Mouse (Mus musculus) C2C12 (cell line): ENCODE data around the gene Josd2. TPM values are rescaled to one million over a fixed set of nuclear protein-coding genes. Genes with fewer than 3 reads are reported as not detected.

Source experiments
- H3K27me3 ChIP-seq: one replicate; pipeline ENCODE4 v1.6.1; 2011; ENCODE audit not compliant: control insufficient read depth, insufficient read depth, insufficient read length
- H3K36me3 ChIP-seq: one replicate; pipeline ENCODE4 v1.6.1; 2011; ENCODE audit not compliant: control insufficient read depth, insufficient read depth
- H3K4me3 ChIP-seq: one replicate; pipeline ENCODE4 v1.5.1; 2011; ENCODE audit warnings: mild to moderate bottlenecking, control low read depth; ENCODE audit not compliant: poor library complexity, insufficient read depth, severe bottlenecking
- H3K79me2 ChIP-seq: one replicate; pipeline ENCODE4 v1.6.1; 2011; ENCODE audit not compliant: control insufficient read depth, insufficient read depth
- H3K79me3 ChIP-seq: one replicate; pipeline ENCODE4 v1.6.1; 2011; ENCODE audit warnings: low read depth, control low read depth
- H3ac ChIP-seq: one replicate; pipeline ENCODE3; 2011; ENCODE audit warnings: low read depth; ENCODE audit not compliant: control insufficient read depth, insufficient read length
- CEBPB ChIP-seq: IDR thresholded peaks from one replicate; pipeline ENCODE4 v1.6.1; 2011; ENCODE audit warnings: low read depth, mild to moderate bottlenecking, control low read depth, moderate library complexity
- CTCF ChIP-seq: IDR thresholded peaks from one replicate; pipeline ENCODE4 v1.5.1; 2011; ENCODE audit not compliant: control insufficient read depth, insufficient read depth, insufficient read length
- FOSL1 ChIP-seq: IDR thresholded peaks from one replicate; pipeline ENCODE4 v1.8.0; 2011; ENCODE audit warnings: mild to moderate bottlenecking, low read length; ENCODE audit not compliant: poor library complexity, insufficient read depth, severe bottlenecking
- MAX ChIP-seq: IDR thresholded peaks from one replicate; pipeline ENCODE4 v1.6.1; 2011; ENCODE audit warnings: mild to moderate bottlenecking, control low read depth
- MYOD1 ChIP-seq: IDR thresholded peaks from one replicate; pipeline ENCODE4 v1.6.1; 2011; ENCODE audit warnings: low read depth; ENCODE audit not compliant: control insufficient read depth, insufficient read length
- MYOG ChIP-seq: IDR thresholded peaks from one replicate; pipeline ENCODE4 v1.6.1; 2011; ENCODE audit not compliant: control insufficient read depth, insufficient read length; ENCODE audit errors: extremely low read depth
- USF1 ChIP-seq: IDR thresholded peaks from one replicate; pipeline ENCODE4 v1.6.1; 2011; ENCODE audit warnings: low read depth, mild to moderate bottlenecking, control low read depth, moderate library complexity
- long read RNA-seq, 2 experiments: library from polyadenylated mRNA; unstranded; transcript quantifications; one replicate each; pipeline ENCODE4 v2.0.0; 2019 to 2020
- polyA plus RNA-seq: library from polyadenylated mRNA; unstranded; fragments of >200 nt; fragmentation: generic; extraction: Trizol; gene quantifications from one replicate; pipeline ENCODE4 v1.2.1, GENCODE M21; 2012; ENCODE audit warnings: missing spikeins

The Josd2 gene
- 77.5 TPM for polyA plus RNA-seq
- long read RNA-seq, experiment 1, transcript Josd2-204 (5 exons, 864 nt) = major isoform, 14 of 41 reads
- long read RNA-seq, experiment 1, partial matches to known transcripts = 10 of 41 reads
- long read RNA-seq, experiment 1, other reads (novel, unspliced or antisense) = 13 of 41 reads
- long read RNA-seq, experiment 2, transcript Josd2-204 (5 exons, 864 nt) = major isoform, 6 of 17 reads
- long read RNA-seq, experiment 2, partial matches to known transcripts = 0 of 17 reads
- long read RNA-seq, experiment 2, other reads (novel, unspliced or antisense) = 8 of 17 reads

DNA sequence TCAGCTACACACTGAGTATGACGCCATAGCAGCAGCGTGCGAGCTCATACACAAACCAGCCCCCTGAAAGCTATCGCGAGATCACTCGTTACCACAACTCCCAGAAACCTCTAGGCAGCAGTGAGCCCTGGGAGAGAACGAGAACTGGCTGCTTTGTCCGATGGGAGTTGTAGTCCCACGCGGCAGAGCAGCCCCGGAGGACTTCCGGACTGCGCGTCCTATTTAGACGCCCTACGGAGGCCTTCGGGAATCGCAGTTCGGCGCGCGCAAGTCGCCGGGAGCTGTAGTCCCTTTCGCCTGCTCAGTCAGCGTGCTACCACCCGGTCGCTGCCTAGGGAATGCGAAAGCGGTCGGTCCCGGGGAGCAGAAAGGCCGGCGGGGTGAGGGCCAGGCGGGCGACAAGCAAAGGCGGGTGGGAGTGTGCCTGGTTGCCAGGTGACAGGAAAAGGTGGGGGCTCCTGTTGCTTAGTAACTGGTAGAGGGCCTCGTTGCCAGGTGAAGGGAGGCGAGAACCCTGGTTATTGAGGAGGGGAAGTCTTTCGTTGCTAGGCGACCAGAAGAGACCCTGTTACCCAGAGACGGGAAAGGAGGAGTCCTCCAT, at the start of gene Josd2:
Gene Josd2 (plus strand): TSS at position 170 of the 601 bp plus-strand sequence.
- TF ChIP-seq MAX (peak; percentile 74), MYOG (no peak), MYOD1 (no peak), CEBPB (no peak), FOSL1 (no peak), USF1 (no peak)

GRCm38 (mm10) chr7:44427666-44428065, 40.1 kb upstream of the Josd2 start:
- TF ChIP-seq FOSL1 (no peak), MAX (no peak), MYOG (no peak), CEBPB (no peak)
- Histone ChIP-seq H3K36me3 (no peaks in the 10 kb centered on the region), H3K79me3 (no peaks in the 10 kb centered on the region), H3K4me3 (no peak overlapping the region), H3K79me2 (no peaks in the 10 kb centered on the region), H3K27me3 (peaks cover 60% of the 10 kb centered on the region), H3ac (no peak overlapping the region)

More for the DNA sequence above, at the start of gene Josd2:
- Histone ChIP-seq H3K4me3 (peak within 1 kb of the TSS; percentile 63), H3K36me3 (no peaks in the 10 kb centered on the region), H3K79me3 (no peaks in the 10 kb centered on the region), H3ac (peak within 1 kb of the TSS; percentile 73), H3K27me3 (peaks cover 18% of the 10 kb centered on the region), H3K79me2 (no peaks in the 10 kb centered on the region)

DNA sequence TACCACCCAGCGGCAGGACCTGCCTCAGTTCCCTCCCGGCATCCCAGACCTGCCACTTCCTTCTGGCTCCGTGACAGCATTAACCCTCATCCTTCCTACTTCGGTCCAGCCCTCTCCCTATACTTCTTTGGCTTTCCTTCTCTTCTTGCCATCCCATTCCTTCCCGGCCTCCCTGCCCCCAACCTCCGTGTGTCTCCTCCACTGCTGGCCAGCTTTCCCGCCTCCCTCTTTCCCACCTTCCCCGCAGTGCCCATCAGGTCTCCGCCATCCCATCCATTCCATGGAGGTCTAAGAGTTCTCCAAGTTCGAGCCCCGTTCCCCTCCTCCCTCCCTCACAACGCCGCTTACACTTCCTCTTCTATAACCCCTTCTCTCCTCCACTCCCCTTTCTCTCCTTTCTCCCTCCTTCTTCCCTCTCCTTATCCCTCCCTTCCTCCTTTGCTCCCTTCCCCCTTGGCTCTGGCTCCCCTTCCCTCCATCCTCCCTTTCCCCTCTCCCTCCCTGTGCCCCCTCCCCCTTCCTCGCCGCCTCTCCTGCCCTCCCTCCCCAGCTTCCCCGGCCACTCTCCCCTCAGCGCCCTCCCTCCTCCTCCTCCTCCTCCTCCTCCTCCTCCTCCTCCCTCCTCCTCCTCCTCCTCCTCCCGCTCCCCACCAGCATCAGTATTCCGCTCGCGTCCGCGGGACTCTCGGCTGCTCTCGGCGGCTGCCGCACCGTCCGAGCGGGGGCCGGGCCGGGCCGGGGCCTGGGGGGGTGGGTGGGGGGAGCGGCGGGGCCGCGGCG, 39.4 kb upstream of the Josd2 start:
- no peaks in the 10 kb centered on the region for H3K79me2 ChIP-seq
- H3ac ChIP-seq = no peak overlapping the region
- no peak overlapping the region for H3K4me3 ChIP-seq
- no peaks in the 10 kb centered on the region for H3K79me3 ChIP-seq
- TF ChIP-seq FOSL1 (no peak), MAX (no peak), MYOD1 (no peak), CTCF (no peak), MYOG (no peak), CEBPB (no peak)
- peaks cover 55% of the 10 kb centered on the region for H3K27me3 ChIP-seq
- no peaks in the 10 kb centered on the region for H3K36me3 ChIP-seq

DNA sequence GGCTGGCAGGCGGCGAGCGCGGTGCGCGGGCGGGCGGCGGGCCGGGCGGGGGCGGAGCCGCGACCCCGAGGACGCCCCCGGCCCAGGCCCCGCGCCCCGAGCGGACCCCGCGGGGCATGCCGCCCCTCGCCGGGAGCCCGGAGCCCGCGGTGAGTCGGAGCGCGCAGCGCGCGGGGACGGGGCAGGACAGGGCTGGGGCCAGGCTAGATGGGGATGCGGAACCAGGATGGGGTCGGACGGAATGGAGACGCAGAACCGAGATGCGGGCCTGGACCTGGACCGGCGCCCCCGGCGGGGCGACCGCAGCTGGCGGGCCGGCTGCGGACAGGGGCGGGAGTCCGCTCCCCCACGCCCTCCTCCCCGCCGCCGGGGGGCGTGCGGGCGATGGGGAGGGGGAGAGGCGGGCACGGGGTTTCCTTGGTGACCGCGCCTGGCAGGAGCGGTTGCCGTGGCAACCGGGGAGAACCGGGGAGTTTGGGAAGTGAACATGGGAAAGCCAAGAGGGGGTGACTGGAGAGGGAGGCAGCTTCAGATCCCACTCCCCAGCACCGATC, 38.7 kb upstream of the Josd2 start, which contains the start of gene Lrrc4b:
Gene Lrrc4b (plus strand): TSS at position 51 of the 554 bp plus-strand sequence.
- Histone ChIP-seq H3K79me2 (no peaks in the 10 kb centered on the region), H3K4me3 (no peak within 1 kb of the TSS), H3ac (no peak within 1 kb of the TSS), H3K36me3 (no peaks in the 10 kb centered on the region), H3K79me3 (no peaks in the 10 kb centered on the region), H3K27me3 (peaks cover 55% of the 10 kb centered on the region)
- no peak for TF ChIP-seq CTCF
- TF ChIP-seq MAX = no peak
- no peak for TF ChIP-seq USF1
- TF ChIP-seq MYOG = no peak
- TF ChIP-seq MYOD1 = no peak
- no peak for TF ChIP-seq FOSL1
- no peak for TF ChIP-seq CEBPB

- Histone ChIP-seq H3ac (no peak overlapping the region), H3K27me3 (peaks cover 55% of the 10 kb centered on the region), H3K79me2 (no peaks in the 10 kb centered on the region), H3K79me3 (no peaks in the 10 kb centered on the region), H3K36me3 (no peaks in the 10 kb centered on the region), H3K4me3 (no peak overlapping the region)
- TF ChIP-seq MYOG = no peak
- TF ChIP-seq CEBPB = no peak
- no peak for TF ChIP-seq MYOD1
- TF ChIP-seq CTCF = no peak
- no peak for TF ChIP-seq USF1
- no peak for TF ChIP-seq MAX
These were observed 38.0 kb upstream of the Josd2 start for GRCm38 (mm10) chr7:44429534-44430488.
